Mouse (Mus musculus): Measurements from ENCODE around the gene Abi3. TPM values are rescaled to one million over a fixed set of nuclear protein-coding genes. Genes with fewer than 3 reads are reported as not detected.
"Not testable (repeated sequence)": the region's sequence is repeated elsewhere in the genome, so short reads cannot be mapped to it uniquely, and the experiment has no call there.

Abi3 gene
- polyA plus RNA-seq (2012; rRNA removed): 2.7 and 3.3 TPM in 2 replicates

GRCm38 (mm10) chr11:95842074-95842681 lies at the start of gene Abi3:
Gene Abi3, minus strand, starts transcription at chr11:95842476.
- DNase-seq (ENCODE audit: low read depth): no peak

GRCm38 (mm10) chr11:95890462-95891051 lies 48.3 kb upstream of the Abi3 start:
- TF ChIP-seq CTCF (IDR thresholded peaks at IDR 0.05; ENCODE audit: borderline replicate concordance, extremely low read depth, insufficient read depth, insufficient read length) (no peak), POLR2A (IDR thresholded peaks at IDR 0.05; ENCODE audit: borderline replicate concordance, extremely low read depth, insufficient read depth, insufficient read length, poor library complexity, severe bottlenecking) (no peak)
- DNase-seq (ENCODE audit: low read depth): no peak

More at GRCm38 (mm10) chr11:95842074-95842681, at the start of gene Abi3:
- TF ChIP-seq POLR2A (IDR thresholded peaks at IDR 0.05; ENCODE audit: borderline replicate concordance, extremely low read depth, insufficient read depth, insufficient read length, poor library complexity, severe bottlenecking) (no peak), CTCF (IDR thresholded peaks at IDR 0.05; ENCODE audit: borderline replicate concordance, extremely low read depth, insufficient read depth, insufficient read length) (no peak)

- not testable (repeated sequence) for DNase-seq (ENCODE audit: low read depth)
These were observed 37.6 kb upstream of the Abi3 start for GRCm38 (mm10) chr11:95879861-95880260.

- DNase-seq (ENCODE audit: low read depth): peak; percentile 85
These were observed 34.0 kb upstream of the Abi3 start for GRCm38 (mm10) chr11:95876296-95876695.

GRCm38 (mm10) chr11:95875804-95876203 lies 33.5 kb upstream of the Abi3 start:
- DNase-seq (ENCODE audit: low read depth): peak; percentile 31
- TF ChIP-seq POLR2A (IDR thresholded peaks at IDR 0.05; ENCODE audit: borderline replicate concordance, extremely low read depth, insufficient read depth, insufficient read length, poor library complexity, severe bottlenecking) (no peak), CTCF (IDR thresholded peaks at IDR 0.05; ENCODE audit: borderline replicate concordance, extremely low read depth, insufficient read depth, insufficient read length) (no peak)

More at GRCm38 (mm10) chr11:95876296-95876695, 34.0 kb upstream of the Abi3 start:
- peak; percentile 80; the same call in 1 of the 2 replicates for TF ChIP-seq CTCF (IDR thresholded peaks at IDR 0.05; ENCODE audit: borderline replicate concordance, extremely low read depth, insufficient read depth, insufficient read length)
- TF ChIP-seq POLR2A (IDR thresholded peaks at IDR 0.05; ENCODE audit: borderline replicate concordance, extremely low read depth, insufficient read depth, insufficient read length, poor library complexity, severe bottlenecking): no peak

GRCm38 (mm10) chr11:95869918-95870470 lies 27.7 kb upstream of the Abi3 start:
- TF ChIP-seq POLR2A (IDR thresholded peaks at IDR 0.05; ENCODE audit: borderline replicate concordance, extremely low read depth, insufficient read depth, insufficient read length, poor library complexity, severe bottlenecking) (no peak), CTCF (IDR thresholded peaks at IDR 0.05; ENCODE audit: borderline replicate concordance, extremely low read depth, insufficient read depth, insufficient read length) (no peak)
- DNase-seq (ENCODE audit: low read depth): no peak

- TF ChIP-seq CTCF (IDR thresholded peaks at IDR 0.05; ENCODE audit: borderline replicate concordance, extremely low read depth, insufficient read depth, insufficient read length) (no peak), POLR2A (IDR thresholded peaks at IDR 0.05; ENCODE audit: borderline replicate concordance, extremely low read depth, insufficient read depth, insufficient read length, poor library complexity, severe bottlenecking) (no peak)
These were observed 27.2 kb upstream of the Abi3 start for GRCm38 (mm10) chr11:95869442-95869841.

GRCm38 (mm10) chr11:95861397-95861796 lies 19.1 kb upstream of the Abi3 start:
- no peak for DNase-seq (ENCODE audit: low read depth)
- TF ChIP-seq CTCF (IDR thresholded peaks at IDR 0.05; ENCODE audit: borderline replicate concordance, extremely low read depth, insufficient read depth, insufficient read length) (no peak), POLR2A (IDR thresholded peaks at IDR 0.05; ENCODE audit: borderline replicate concordance, extremely low read depth, insufficient read depth, insufficient read length, poor library complexity, severe bottlenecking) (no peak)

More at GRCm38 (mm10) chr11:95869442-95869841, 27.2 kb upstream of the Abi3 start:
- no peak for DNase-seq (ENCODE audit: low read depth)

- no peak for DNase-seq (ENCODE audit: low read depth)
- no peak for TF ChIP-seq CTCF (IDR thresholded peaks at IDR 0.05; ENCODE audit: borderline replicate concordance, extremely low read depth, insufficient read depth, insufficient read length)
- no peak for TF ChIP-seq POLR2A (IDR thresholded peaks at IDR 0.05; ENCODE audit: borderline replicate concordance, extremely low read depth, insufficient read depth, insufficient read length, poor library complexity, severe bottlenecking)
These were observed 17.8 kb upstream of the Abi3 start for GRCm38 (mm10) chr11:95860071-95860490.

GRCm38 (mm10) chr11:95859468-95859855 lies 17.2 kb upstream of the Abi3 start:
- TF ChIP-seq CTCF (IDR thresholded peaks at IDR 0.05; ENCODE audit: borderline replicate concordance, extremely low read depth, insufficient read depth, insufficient read length) (no peak), POLR2A (IDR thresholded peaks at IDR 0.05; ENCODE audit: borderline replicate concordance, extremely low read depth, insufficient read depth, insufficient read length, poor library complexity, severe bottlenecking) (no peak)
- DNase-seq (ENCODE audit: low read depth): peak; percentile 84

GRCm38 (mm10) chr11:95858528-95859467 lies 16.5 kb upstream of the Abi3 start:
- DNase-seq (ENCODE audit: low read depth): peak; percentile 99
- no peak for TF ChIP-seq CTCF (IDR thresholded peaks at IDR 0.05; ENCODE audit: borderline replicate concordance, extremely low read depth, insufficient read depth, insufficient read length)
- no peak for TF ChIP-seq POLR2A (IDR thresholded peaks at IDR 0.05; ENCODE audit: borderline replicate concordance, extremely low read depth, insufficient read depth, insufficient read length, poor library complexity, severe bottlenecking)
